Mouse (Mus musculus) thymus, postnatal 36 days (tissue): ENCODE results near the gene Dusp7.

Source experiments
- DNase-seq, 2 experiments: peaks; one replicate each; pipeline ENCODE4 v3.0.0; 2022; ENCODE audit warnings: mixed read lengths in 2 of 2

The Dusp7 gene

GRCm38 (mm10) chr9:106368112-106368717 is at the start of gene Dusp7:
Gene Dusp7, plus strand, starts transcription at chr9:106368632.
- peak; percentile 72 to 80 for DNase-seq

- DNase-seq: no peak
Observed at GRCm38 (mm10) chr9:106319095-106319494, 49.3 kb upstream of the Dusp7 start.

- DNase-seq: no peak
Observed at GRCm38 (mm10) chr9:106322497-106322896, 45.9 kb upstream of the Dusp7 start.

- no peak for DNase-seq
Observed at GRCm38 (mm10) chr9:106326241-106326640, 42.2 kb upstream of the Dusp7 start.

- no peak for DNase-seq
Observed at GRCm38 (mm10) chr9:106327125-106327809, 41.2 kb upstream of the Dusp7 start.

GRCm38 (mm10) chr9:106328068-106328610 is 40.3 kb upstream of the Dusp7 start:
- DNase-seq: no peak

GRCm38 (mm10) chr9:106328772-106329511 is 39.5 kb upstream of the Dusp7 start:
- no peak for DNase-seq

GRCm38 (mm10) chr9:106332746-106333145 is 35.7 kb upstream of the Dusp7 start:
- DNase-seq: no peak

- no peak for DNase-seq
Observed at GRCm38 (mm10) chr9:106337620-106338019, 30.8 kb upstream of the Dusp7 start.

- no peak for DNase-seq
Observed at GRCm38 (mm10) chr9:106338462-106339172, 29.8 kb upstream of the Dusp7 start.

GRCm38 (mm10) chr9:106339173-106339558 is 29.3 kb upstream of the Dusp7 start:
- no peak for DNase-seq

- DNase-seq: no peak
Observed at GRCm38 (mm10) chr9:106339730-106340129, 28.7 kb upstream of the Dusp7 start.

- DNase-seq: no peak
Observed at GRCm38 (mm10) chr9:106340501-106341312, 27.7 kb upstream of the Dusp7 start.

GRCm38 (mm10) chr9:106341313-106341686 is 27.1 kb upstream of the Dusp7 start:
- no peak for DNase-seq

- no peak for DNase-seq
Observed at GRCm38 (mm10) chr9:106342573-106342972, 25.9 kb upstream of the Dusp7 start.

- no peak for DNase-seq
Observed at GRCm38 (mm10) chr9:106345167-106345566, 23.3 kb upstream of the Dusp7 start.

GRCm38 (mm10) chr9:106345630-106346029 is 22.8 kb upstream of the Dusp7 start:
- DNase-seq: no peak

GRCm38 (mm10) chr9:106348281-106348680 is 20.2 kb upstream of the Dusp7 start:
- no peak for DNase-seq

GRCm38 (mm10) chr9:106349075-106349474 is 19.4 kb upstream of the Dusp7 start:
- DNase-seq: peak; percentile 52

GRCm38 (mm10) chr9:106351178-106351577 is 17.3 kb upstream of the Dusp7 start:
- no peak for DNase-seq

- no peak for DNase-seq
Observed at GRCm38 (mm10) chr9:106353779-106354178, 14.7 kb upstream of the Dusp7 start.

- DNase-seq: no peak
Observed at GRCm38 (mm10) chr9:106354810-106355209, 13.6 kb upstream of the Dusp7 start.
